Mouse (Mus musculus) stomach, embryonic 14.5 days (tissue): ENCODE measurements at regions not wholly inside any gene's neighbourhood (a gene's known extent, or its start where the extent isn't known, plus 50 kb on each side); places are given as distances from the start of the nearest gene placed in this dataset.

Experiments
- ATAC-seq: fragments of 200-750 bp; cut with Nextera tagmentation; 2 replicates; pipeline ENCODE4 v1.8.0; 2017; ENCODE audit warnings: low read depth, moderate TSS enrichment; ENCODE audit not compliant: insufficient number of reproducible peaks, insufficient read depth, low FRiP score
- H3K27ac ChIP-seq: fragments of 300-500 bp; sonication (generic); 2 replicates; pipeline ENCODE4 v1.5.1; 2014; ENCODE audit warnings: mild to moderate bottlenecking, low read length, moderate library complexity, mixed read lengths
- H3K27me3 ChIP-seq: fragments of 300-500 bp; sonication (generic); 2 replicates; pipeline ENCODE4 v1.6.1; 2014; ENCODE audit warnings: low read length, control low read depth, mixed read lengths; ENCODE audit not compliant: control insufficient read depth, insufficient read depth
- H3K36me3 ChIP-seq: fragments of 300-500 bp; sonication (generic); 2 replicates; pipeline ENCODE4 v1.6.1; 2014; ENCODE audit warnings: mild to moderate bottlenecking, control low read depth, low read length, moderate library complexity, mixed read lengths; ENCODE audit not compliant: control insufficient read depth, insufficient read depth
- H3K4me1 ChIP-seq: fragments of 300-500 bp; sonication (generic); 2 replicates; pipeline ENCODE4 v1.6.1; 2014; ENCODE audit warnings: low read length, control low read depth, mixed read lengths; ENCODE audit not compliant: control insufficient read depth, insufficient read depth
- H3K4me2 ChIP-seq: fragments of 300-500 bp; sonication (generic); replicated peaks from 2 replicates; pipeline ENCODE4 v1.6.1; 2014; ENCODE audit warnings: low read depth, low read length, control low read depth
- H3K4me3 ChIP-seq: fragments of 300-500 bp; sonication (generic); 2 replicates; pipeline ENCODE4 v1.5.1; 2014; ENCODE audit warnings: low read depth, low read length, control low read depth
- H3K9ac ChIP-seq: fragments of 300-500 bp; sonication (generic); replicated peaks from 2 replicates; pipeline ENCODE4 v1.6.1; 2014; ENCODE audit warnings: low read depth, mild to moderate bottlenecking, control low read depth, low read length, moderate library complexity, mixed read lengths
- H3K9me3 ChIP-seq: fragments of 300-500 bp; sonication (generic); 2 replicates; pipeline ENCODE4 v1.6.1; 2016; ENCODE audit warnings: low read depth, low read length, control low read depth; ENCODE audit not compliant: control insufficient read depth
- WGBS: fragments of 180-500 bp; shearing (Covaris S2); extraction: QIAGEN DNeasy Blood & Tissue Kit; methylation state at CpG from one replicate; pipeline ENCODE4 v1.1.7; 2014; 5-methylcytosine and 5-hydroxymethylcytosine counted together

- Histone ChIP-seq H3K27ac (no peak overlapping the region), H3K9me3 (no peaks in the 10 kb centered on the region), H3K4me2 (no peak overlapping the region), H3K4me3 (no peak overlapping the region), H3K4me1 (0 out of 2 replicates have a peak, but pooled peaks cover 4% of the 10 kb centered on the region), H3K27me3 (no peaks in the 10 kb centered on the region), H3K36me3 (no peaks in the 10 kb centered on the region), H3K9ac (no peak overlapping the region)
- 93% methylated on average over 6 of the region's 6 CpGs for WGBS
- ATAC-seq: no peak
Measured at GRCm38 (mm10) chr4:58646821-58647220, 93.1 kb upstream of the Lpar1 start.

GRCm38 (mm10) chr4:58643371-58643770, 89.7 kb upstream of the Lpar1 start:
- Histone ChIP-seq H3K9me3 (no peaks in the 10 kb centered on the region), H3K9ac (no peak overlapping the region), H3K27me3 (no peaks in the 10 kb centered on the region), H3K36me3 (no peaks in the 10 kb centered on the region), H3K4me3 (no peak overlapping the region), H3K4me2 (no peak overlapping the region), H3K27ac (no peak overlapping the region), H3K4me1 (0 out of 2 replicates have a peak, but pooled peaks cover 4% of the 10 kb centered on the region)
- ATAC-seq: no peak
- 45% methylated on average over 4 of the region's 4 CpGs for WGBS

- no peak overlapping the region for H3K4me2 ChIP-seq
- 0 out of 2 replicates have a peak, but pooled peaks cover 4% of the 10 kb centered on the region for H3K4me1 ChIP-seq
- no peaks in the 10 kb centered on the region for H3K27me3 ChIP-seq
- 81% methylated on average over 10 of the region's 10 CpGs for WGBS
- H3K27ac ChIP-seq: no peak overlapping the region
- no peak overlapping the region for H3K4me3 ChIP-seq
- H3K9ac ChIP-seq: no peak overlapping the region
- H3K36me3 ChIP-seq: no peaks in the 10 kb centered on the region
- no peak for ATAC-seq
- no peaks in the 10 kb centered on the region for H3K9me3 ChIP-seq
Measured at GRCm38 (mm10) chr4:58642236-58642635, 88.5 kb upstream of the Lpar1 start.

GRCm38 (mm10) chr4:58632696-58633095, 79.0 kb upstream of the Lpar1 start:
- no peak for ATAC-seq
- WGBS: 92% methylated on average over 1 of the region's 1 CpGs
- no peaks in the 10 kb centered on the region for H3K4me1 ChIP-seq
- H3K27me3 ChIP-seq: no peaks in the 10 kb centered on the region
- no peaks in the 10 kb centered on the region for H3K9me3 ChIP-seq
- no peak overlapping the region for H3K27ac ChIP-seq
- no peak overlapping the region for H3K9ac ChIP-seq
- no peak overlapping the region for H3K4me2 ChIP-seq
- H3K4me3 ChIP-seq: no peak overlapping the region
- H3K36me3 ChIP-seq: no peaks in the 10 kb centered on the region

GRCm38 (mm10) chr4:58631415-58631814, 77.7 kb upstream of the Lpar1 start:
- H3K4me3 ChIP-seq: no peak overlapping the region
- H3K27me3 ChIP-seq: no peaks in the 10 kb centered on the region
- 58% methylated on average over 4 of the region's 4 CpGs for WGBS
- H3K4me2 ChIP-seq: no peak overlapping the region
- H3K9ac ChIP-seq: no peak overlapping the region
- no peaks in the 10 kb centered on the region for H3K36me3 ChIP-seq
- ATAC-seq: no peak
- no peak overlapping the region for H3K27ac ChIP-seq
- no peaks in the 10 kb centered on the region for H3K4me1 ChIP-seq
- no peaks in the 10 kb centered on the region for H3K9me3 ChIP-seq

GRCm38 (mm10) chr4:58627021-58627420, 73.3 kb upstream of the Lpar1 start:
- 54% methylated on average over 7 of the region's 7 CpGs for WGBS
- Histone ChIP-seq H3K27ac (no peak overlapping the region), H3K4me1 (no peaks in the 10 kb centered on the region), H3K4me2 (no peak overlapping the region), H3K9me3 (no peaks in the 10 kb centered on the region), H3K4me3 (no peak overlapping the region), H3K36me3 (no peaks in the 10 kb centered on the region), H3K27me3 (no peaks in the 10 kb centered on the region), H3K9ac (no peak overlapping the region)
- no peak for ATAC-seq

GRCm38 (mm10) chr4:58624059-58624458, 70.4 kb upstream of the Lpar1 start:
- Histone ChIP-seq H3K27ac (no peak overlapping the region), H3K27me3 (no peaks in the 10 kb centered on the region), H3K36me3 (no peaks in the 10 kb centered on the region), H3K4me2 (no peak overlapping the region), H3K9ac (no peak overlapping the region), H3K4me1 (no peaks in the 10 kb centered on the region), H3K9me3 (no peaks in the 10 kb centered on the region), H3K4me3 (no peak overlapping the region)
- WGBS: 78% methylated on average over 3 of the region's 3 CpGs
- no peak for ATAC-seq

- whole genome bisulfite sequencing: 92% methylated on average over 3 of the region's 3 CpGs
- Histone ChIP-seq H3K4me1 (no peaks in the 10 kb centered on the region), H3K4me3 (no peak overlapping the region)
Measured at GRCm38 (mm10) chr4:58620641-58621040, 66.9 kb upstream of the Lpar1 start.

GRCm38 (mm10) chr4:58617261-58617660, 63.6 kb upstream of the Lpar1 start:
- WGBS: 82% methylated on average over 3 of the region's 3 CpGs
- Histone ChIP-seq H3K9me3 (no peaks in the 10 kb centered on the region), H3K4me3 (no peak overlapping the region), H3K27ac (no peak overlapping the region), H3K4me1 (no peaks in the 10 kb centered on the region), H3K36me3 (no peaks in the 10 kb centered on the region), H3K4me2 (no peak overlapping the region), H3K9ac (no peak overlapping the region), H3K27me3 (no peaks in the 10 kb centered on the region)
- ATAC-seq: no peak

More at GRCm38 (mm10) chr4:58620641-58621040, 66.9 kb upstream of the Lpar1 start:
- Histone ChIP-seq H3K27me3 (no peaks in the 10 kb centered on the region), H3K27ac (no peak overlapping the region), H3K4me2 (no peak overlapping the region), H3K9ac (no peak overlapping the region), H3K9me3 (no peaks in the 10 kb centered on the region), H3K36me3 (no peaks in the 10 kb centered on the region)
- ATAC-seq: no peak
